Mouse (Mus musculus): ENCODE measurements around the gene Olfr527.

GRCm38 (mm10) chr7:140295746-140296145 is 38.1 kb upstream of the Olfr527 start:
- TF ChIP-seq CTCF (IDR thresholded peaks at IDR 0.05; ENCODE audit: low read depth, low read length) = no peak
- no peak for TF ChIP-seq GATA1 (IDR thresholded peaks at IDR 0.05; ENCODE audit: borderline replicate concordance, low read length)
- TF ChIP-seq GATA2 (IDR thresholded peaks at IDR 0.05; ENCODE audit: borderline replicate concordance, low read depth, low read length) = no peak
- no peak for TF ChIP-seq POLR2AphosphoS5 (IDR thresholded peaks at IDR 0.05; ENCODE audit: insufficient replicate concordance, low read depth, low read length)
- TF ChIP-seq TAL1 (conservative IDR thresholded peaks at IDR 0.05; ENCODE audit: low read depth, low read length) = no peak
